Mouse (Mus musculus) retina, adult 2 months (tissue): ENCODE measurements around the gene Pum1.
"Not testable (repeated sequence)": the region's sequence is repeated elsewhere in the genome, so short reads cannot be mapped to it uniquely, and the experiment has no call there.

Experiments used
- DNase-seq: peaks from one replicate; pipeline ENCODE4 v3.0.0-alpha.2; 2012; ENCODE audit warnings: low read depth, low spot score

Pum1 gene

DNA sequence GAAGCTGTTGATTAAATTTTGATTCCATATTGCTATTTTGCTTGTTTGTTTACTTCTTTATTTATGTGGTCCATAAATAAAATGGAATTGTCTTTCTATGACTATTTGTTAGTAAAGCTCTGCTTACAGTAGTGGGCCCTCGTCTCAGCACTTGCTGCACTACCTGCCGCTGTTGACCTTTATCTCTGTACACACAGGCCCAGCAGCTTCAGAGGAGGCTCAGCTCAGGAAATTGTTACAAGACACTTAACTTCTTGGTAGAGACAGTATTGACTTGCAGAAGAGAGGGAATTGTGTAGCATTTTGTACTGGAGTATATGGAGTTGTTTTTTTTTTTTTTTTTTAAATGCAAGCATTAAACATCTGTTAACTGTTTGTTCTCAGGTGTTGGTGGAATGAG, 5.4 kb downstream of the Pum1 start:
- no peak for DNase-seq

DNA sequence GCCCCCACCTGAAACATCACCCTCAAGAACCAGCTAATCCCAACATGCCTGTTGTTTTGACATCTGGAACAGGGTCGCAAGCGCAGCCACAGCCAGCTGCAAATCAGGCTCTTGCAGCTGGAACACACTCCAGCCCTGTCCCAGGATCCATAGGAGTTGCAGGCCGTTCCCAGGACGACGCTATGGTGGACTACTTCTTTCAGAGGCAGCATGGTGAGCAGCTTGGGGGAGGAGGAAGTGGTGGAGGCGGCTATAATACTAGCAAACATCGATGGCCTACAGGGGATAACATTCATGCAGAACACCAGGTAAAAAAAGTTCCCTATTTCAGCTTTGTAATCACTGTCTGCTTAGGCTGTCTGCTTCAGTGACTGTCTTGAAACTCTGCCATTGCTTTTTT, 5.9 kb downstream of the Pum1 start:
- no peak for DNase-seq

- not testable (repeated sequence) for DNase-seq
Observed at GRCm38 (mm10) chr4:130670023-130670422, 6.9 kb downstream of the Pum1 start.

- DNase-seq, result no peak
Observed at GRCm38 (mm10) chr4:130671079-130671845, 8.1 kb downstream of the Pum1 start.

DNA sequence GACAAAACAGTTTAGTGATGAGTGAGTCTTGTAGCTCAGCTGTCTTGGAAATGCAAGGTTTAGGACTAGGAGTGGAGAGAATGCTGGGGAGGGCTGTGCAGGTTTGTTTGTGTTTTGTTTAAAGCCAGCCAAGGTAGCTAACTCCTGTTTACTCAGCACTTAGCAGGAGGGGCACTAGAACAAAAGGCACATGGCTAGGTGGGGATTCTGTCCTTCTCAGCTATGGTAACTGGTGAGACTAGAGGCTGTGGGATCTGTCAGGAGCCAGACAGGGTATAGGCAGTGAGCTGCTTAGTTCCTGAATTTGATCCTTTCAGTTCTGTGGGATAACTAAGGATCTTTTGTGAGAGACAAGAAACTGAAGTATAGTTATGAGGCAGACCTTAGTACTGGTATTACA, 9.0 kb downstream of the Pum1 start:
- no peak for DNase-seq

DNA sequence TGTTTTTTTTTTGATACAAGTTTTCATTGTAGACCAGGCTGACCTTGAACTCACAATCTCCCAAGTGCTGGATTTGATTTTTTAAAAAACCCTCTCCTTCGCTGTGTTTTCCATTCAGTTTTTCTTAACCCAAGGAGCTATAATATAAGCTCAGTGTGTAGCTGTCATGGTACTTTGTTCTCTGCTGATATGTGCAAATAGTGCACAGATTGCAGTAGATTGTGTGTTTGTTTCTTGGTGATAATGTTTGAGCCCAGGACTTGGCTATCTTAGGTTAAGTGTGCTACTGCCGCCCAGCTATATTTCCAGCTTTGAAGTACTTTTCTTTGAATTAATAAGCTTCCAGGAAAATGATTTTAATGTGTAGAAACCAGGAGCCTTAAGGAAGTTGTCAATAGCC, 13.6 kb downstream of the Pum1 start:
- no peak for DNase-seq

DNA sequence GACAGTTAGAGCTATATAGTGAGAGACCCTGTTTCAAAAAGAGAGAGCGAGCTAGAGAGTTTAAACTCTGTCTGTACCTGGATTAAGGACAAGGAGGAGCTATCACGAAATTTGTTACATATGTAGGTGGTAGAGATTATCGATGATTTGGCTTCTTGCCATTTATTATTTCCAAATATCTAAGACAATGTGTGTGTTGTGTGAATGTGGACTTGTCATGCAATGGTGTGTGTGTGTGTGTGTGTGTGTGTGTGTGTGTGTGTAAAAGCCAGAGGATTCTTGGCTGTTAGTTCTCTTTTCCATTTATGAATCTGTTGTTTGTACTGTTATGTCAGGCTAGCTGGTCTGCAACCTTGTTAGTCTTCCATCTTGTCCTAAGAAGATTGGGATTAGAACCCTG, 15.0 kb downstream of the Pum1 start:
- DNase-seq, result no peak

DNA sequence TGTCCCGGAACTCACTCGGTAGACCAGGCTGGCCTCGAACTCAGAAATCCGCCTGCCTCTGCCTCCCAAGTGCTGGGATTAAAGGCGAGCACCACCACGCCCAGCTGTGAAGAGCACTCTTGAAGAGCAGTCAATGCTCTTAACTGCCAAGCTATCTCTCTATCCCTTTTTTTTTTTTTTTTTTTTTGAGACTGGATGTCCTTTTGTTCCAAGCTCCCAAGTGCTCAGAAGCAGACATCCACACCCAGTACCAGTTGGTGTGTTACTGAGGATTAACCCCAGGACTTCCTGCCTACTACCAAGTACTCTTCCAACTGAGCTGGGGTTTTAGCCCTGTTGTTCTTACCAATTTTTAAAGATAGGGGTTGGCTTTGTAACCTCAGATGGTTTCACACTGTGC, 17.6 kb downstream of the Pum1 start:
- DNase-seq, result no peak

GRCm38 (mm10) chr4:130683051-130683450, 19.9 kb downstream of the Pum1 start:
- DNase-seq, result not testable (repeated sequence)

- DNase-seq, result no peak
Observed at GRCm38 (mm10) chr4:130693936-130694335, 30.8 kb downstream of the Pum1 start.

DNA sequence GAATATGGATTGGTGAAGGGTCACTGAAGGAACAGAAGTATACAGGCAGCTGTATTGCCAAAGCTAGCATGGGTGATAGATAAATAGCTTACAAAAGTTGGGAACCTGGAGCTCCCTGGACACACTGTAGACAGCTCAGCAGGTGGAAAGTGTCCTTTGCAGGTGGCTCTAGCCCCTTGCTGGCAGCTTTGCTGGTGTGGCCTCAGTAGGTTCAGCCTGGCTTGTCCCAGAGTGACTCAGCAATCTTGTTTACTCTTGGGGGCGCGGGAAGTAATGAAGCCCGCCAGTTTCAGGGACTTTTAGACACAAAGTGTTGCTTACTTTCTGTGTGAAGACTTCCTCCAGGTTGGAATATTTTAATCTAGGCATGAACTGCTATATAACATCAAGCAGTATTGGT, 31.9 kb downstream of the Pum1 start:
- DNase-seq, result no peak

DNA sequence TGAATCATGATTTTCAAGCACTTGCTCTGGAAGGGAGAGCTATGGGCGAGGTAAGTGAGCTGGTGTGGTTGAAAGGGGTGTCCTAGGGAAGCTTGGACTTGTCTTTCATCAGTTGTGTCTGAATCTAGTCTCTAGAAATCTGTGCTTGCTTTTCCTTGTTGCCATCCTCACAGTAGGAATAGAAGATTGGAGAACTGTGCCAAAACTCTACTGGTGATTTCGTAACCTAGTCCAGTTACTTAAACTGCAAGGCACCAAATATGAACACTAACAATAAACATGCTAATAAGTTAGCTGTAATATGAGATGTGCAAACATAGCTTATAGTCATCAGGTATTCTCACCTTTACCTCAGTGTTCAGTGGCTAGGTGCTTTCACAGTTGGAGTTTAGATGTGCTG, 37.9 kb downstream of the Pum1 start:
- no peak for DNase-seq

DNA sequence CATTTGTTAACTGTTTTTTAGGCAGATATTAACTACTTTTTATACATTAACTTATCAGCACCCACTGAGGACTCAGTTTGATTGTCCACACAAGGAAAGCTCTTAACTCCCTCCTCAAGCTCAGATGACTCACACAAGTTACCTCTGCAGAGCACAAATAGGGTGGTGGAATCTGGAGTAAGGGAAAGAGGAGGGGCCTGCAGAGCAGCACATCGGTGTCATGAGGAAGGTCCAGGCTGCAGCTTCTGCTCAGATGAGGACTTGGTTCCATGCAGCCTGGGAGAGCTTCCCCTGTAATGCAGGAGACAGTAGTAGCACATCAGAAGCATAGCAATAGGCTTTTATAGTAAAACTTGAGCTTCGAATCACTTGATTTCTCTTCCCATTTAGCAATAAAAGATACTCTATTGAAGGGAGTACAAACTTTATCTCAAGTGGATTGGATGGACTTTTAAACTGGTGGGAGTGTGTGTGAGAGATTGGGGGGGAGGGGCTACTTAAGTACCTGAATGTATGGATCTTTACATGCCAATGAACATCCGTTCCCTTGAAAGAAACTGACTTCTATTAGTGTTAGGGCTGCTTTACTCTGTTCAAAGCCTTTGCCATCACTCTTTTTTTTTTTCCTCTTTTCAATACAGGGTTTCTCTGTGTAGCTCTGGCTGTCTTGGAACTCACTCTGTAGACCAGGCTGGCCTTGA, 39.9 kb downstream of the Pum1 start:
- DNase-seq, result no peak

DNA sequence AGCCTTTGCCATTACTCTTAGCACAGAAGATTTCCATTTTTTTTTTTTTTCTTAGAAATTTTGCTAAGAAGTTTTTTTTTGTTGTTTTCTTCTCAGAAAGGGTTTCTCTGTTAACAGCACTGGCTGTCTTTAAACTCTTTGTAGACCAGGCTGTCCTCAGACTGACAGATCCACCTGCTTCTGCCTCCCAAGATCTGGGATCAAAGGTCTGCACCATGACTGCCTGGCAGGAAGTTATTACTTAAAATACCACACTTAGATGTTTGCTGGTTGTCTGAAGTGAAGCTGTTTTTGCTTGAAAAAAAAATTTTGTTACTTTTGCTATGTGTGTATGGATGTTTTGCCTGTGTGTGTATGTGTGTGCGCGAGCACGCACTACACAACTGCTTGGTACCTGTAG, 40.5 kb downstream of the Pum1 start:
- DNase-seq, result no peak

GRCm38 (mm10) chr4:130704615-130705014, 41.5 kb downstream of the Pum1 start:
- no peak for DNase-seq

GRCm38 (mm10) chr4:130706215-130707000, 43.3 kb downstream of the Pum1 start:
- no peak for DNase-seq

DNA sequence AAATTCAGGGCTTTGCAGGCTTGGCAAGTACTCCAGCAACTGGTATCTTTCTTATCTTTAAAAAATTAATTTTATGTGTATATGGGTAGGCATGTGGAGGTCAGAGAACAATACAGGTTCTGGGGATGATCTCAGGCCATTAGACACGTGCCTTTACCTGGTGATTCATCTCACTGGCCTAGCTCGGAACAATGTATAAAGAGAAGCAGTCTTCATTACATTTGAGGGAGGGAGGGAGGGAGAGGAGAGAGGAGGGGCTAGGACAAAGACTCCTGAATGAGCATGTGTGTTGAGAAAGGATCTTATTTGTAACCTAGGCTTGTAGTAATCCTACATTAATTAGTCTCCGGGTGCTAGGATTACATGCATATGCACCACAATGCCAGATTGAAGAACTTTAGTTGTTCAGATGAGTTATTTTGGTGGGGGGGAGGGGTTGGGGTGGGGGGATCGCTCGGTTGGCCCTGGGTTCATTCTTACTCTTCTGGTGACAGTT, 48.3 kb downstream of the Pum1 start:
- DNase-seq, result no peak

GRCm38 (mm10) chr4:130712341-130712740, 49.2 kb downstream of the Pum1 start:
- DNase-seq, result no peak

DNA sequence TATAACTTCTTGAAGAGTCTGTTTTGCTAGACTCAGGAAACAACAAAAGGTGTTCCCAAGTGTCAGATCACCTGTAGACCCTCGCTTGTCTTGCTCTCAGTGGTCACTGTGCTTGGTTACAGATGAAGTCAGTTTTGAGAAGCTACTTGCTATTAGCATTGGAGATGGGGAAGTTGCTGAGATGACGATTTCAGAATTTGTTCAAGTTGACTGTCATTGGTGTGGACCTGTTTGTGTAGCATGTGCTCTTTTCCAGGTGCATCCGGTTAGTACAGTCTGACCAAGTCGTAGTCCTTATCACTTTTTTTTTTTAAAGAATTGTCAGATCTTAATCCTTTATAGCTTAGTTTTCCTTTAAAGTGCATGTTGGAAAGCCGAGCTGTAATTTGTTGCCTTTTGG, 50.3 kb downstream of the Pum1 start:
- DNase-seq, result no peak

DNA sequence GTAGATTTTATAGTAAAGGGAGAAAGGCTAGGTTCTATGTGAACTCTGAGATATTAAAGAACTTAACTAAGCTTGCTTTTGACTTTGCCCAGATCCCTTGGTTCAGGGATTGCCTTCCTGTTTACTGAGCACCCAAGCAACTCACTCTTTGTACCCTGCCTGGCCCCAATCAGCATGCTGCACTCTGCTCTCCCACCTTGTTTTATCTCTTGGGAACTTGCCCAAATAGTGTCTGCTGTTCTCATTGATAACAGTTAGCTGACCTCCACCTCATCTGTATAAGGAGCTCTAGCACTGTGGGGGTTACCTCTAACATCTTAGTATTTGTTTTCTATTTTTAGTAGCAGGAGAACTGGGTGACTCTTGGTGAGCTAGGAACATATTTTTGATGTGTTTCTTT, 52.0 kb downstream of the Pum1 start:
- DNase-seq, result no peak

- no peak for DNase-seq
Observed at GRCm38 (mm10) chr4:130715623-130716022, 52.5 kb downstream of the Pum1 start.

DNA sequence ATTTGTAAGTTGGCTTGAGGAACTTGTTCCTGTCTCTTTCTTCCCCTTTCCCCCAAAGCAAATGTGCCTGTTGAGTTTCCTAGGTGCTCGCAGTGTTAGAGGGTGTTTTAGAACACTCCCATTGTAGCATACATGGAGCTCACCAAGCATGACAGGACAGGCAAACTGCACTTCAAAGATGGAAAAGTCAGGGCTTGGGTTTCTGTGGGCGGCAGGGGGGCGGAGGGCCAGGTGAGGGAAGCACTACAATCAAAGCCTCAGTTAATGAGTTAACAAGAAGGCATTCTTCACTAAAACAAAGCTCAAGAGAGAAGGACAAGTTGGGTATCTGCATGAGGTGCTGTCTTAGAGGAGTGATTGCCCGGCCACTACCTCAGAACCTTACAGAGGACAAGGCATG, 56.2 kb downstream of the Pum1 start:
- DNase-seq, result no peak
